Mouse (Mus musculus) erythroblast, embryonic 14.5 days (primary cell): ENCODE measurements around the gene Tsnaxip1.

Source experiments
- GATA1 ChIP-seq: IDR thresholded peaks from 2 replicates; pipeline ENCODE4 v1.6.1; 2012; ENCODE audit warnings: low read length, inconsistent platforms, mixed read lengths
- TAL1 ChIP-seq: IDR thresholded peaks from 3 replicates; pipeline ENCODE4 v1.6.1; 2012; ENCODE audit warnings: low read length, inconsistent platforms, mixed read lengths

GRCm38 (mm10) chr8:105825506-105825905, 2.0 kb upstream of the Tsnaxip1 start:
- TF ChIP-seq TAL1, result no peak
- no peak for TF ChIP-seq GATA1
